ENCODE assay signal across 17 mouse cellular contexts in the genomic region with DNA sequence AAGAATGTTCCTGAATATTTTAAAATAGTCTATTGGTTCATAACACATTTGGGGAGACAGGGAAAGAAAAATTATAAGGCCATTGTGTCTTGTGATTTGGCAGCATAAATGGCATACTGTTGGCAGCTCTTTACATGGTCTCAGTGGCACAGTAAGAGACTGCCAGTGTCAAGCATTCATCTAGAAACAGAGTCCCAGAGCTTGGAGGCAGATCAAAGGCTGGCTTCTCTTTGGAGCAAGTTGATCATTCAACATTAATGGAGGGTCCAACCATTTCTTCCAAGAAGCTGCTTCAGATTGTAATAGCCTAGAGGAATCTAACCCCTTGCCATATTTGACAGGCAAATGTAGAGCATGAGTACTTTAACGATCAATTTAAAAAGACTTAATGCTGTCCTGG.
"Had no signal": no experiment of that assay in that cellular context is flagged by ENCODE, and none has a peak within 500 bp of the region (broad histone marks: within the 10 kb centered on the region; RNA-seq: fewer than 3 reads in every experiment).

No protein-coding gene starts in this region.

- H3K4me3 ChIP-seq: layer of hippocampus, adult 2 months; left cerebral cortex, adult 2 months; limb, embryonic 12.5 days; liver, embryonic 13.5 days; lung, embryonic 15.5 days; megakaryocyte, embryonic 14.5 days; midbrain, embryonic 12.5 days had no signal

- H3K4me2 ChIP-seq: limb, embryonic 12.5 days; liver, embryonic 13.5 days; lung, embryonic 15.5 days; midbrain, embryonic 12.5 days had no signal

- ATAC-seq: liver, postnatal 0 days; midbrain, embryonic 16.5 days had no signal

- H3K27ac ChIP-seq: layer of hippocampus, adult 2 months; left cerebral cortex, adult 2 months; limb, embryonic 12.5 days; liver, embryonic 13.5 days; lung, embryonic 15.5 days; macrophage; midbrain, embryonic 12.5 days; stomach, postnatal 0 days had no signal

- H3K27me3 ChIP-seq: limb, embryonic 12.5 days; liver, embryonic 13.5 days; lung, embryonic 15.5 days; megakaryocyte, embryonic 14.5 days; midbrain, embryonic 12.5 days had no signal

- H3K4me1 ChIP-seq: limb, embryonic 12.5 days; liver, embryonic 13.5 days; lung, embryonic 15.5 days; megakaryocyte, embryonic 14.5 days; midbrain, embryonic 12.5 days had no signal

- DNase-seq: kidney, postnatal 10 days; kidney, postnatal 4 days; liver; liver, embryonic 13.5 days; liver, postnatal 0 days; lung, postnatal 14 days; right cerebral cortex, postnatal 25 days; thymus, postnatal 4 days had no signal

- H3K9ac ChIP-seq: limb, embryonic 12.5 days; liver, embryonic 13.5 days; liver, postnatal 0 days; lung, embryonic 15.5 days; midbrain, embryonic 12.5 days had no signal

- H3K9me3 ChIP-seq: limb, embryonic 12.5 days; liver, embryonic 13.5 days; lung, embryonic 15.5 days; megakaryocyte, embryonic 14.5 days; midbrain, embryonic 12.5 days had no signal

- H3K36me3 ChIP-seq: limb, embryonic 12.5 days; liver, embryonic 13.5 days; lung, embryonic 15.5 days; midbrain, embryonic 12.5 days had no signal
